Mouse (Mus musculus): ENCODE measurements around the gene Pex5l. TPM values are rescaled to one million over a fixed set of nuclear protein-coding genes. Genes with fewer than 3 reads are reported as not detected.

Pex5l gene
- polyA plus RNA-seq, 1 experiment = 0.70 TPM

DNA sequence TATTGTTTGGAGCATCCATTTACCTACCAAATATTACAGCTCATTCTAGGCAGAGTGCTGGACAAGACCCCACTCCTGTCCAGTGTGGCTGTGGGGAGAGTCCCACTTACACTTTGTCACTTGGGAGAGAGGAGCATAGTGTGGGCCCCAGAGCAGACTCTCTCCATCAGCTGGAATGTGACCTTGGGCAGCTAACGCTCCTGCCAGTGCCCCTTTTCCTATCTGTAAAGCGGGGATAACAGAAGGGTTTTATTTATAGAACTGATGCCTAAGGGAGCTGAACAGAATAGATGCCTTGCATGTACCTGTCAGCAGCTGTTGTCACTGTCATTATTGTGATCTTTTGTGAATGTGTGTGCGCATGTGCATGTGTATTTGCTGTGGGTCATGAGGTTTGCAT is 234.6 kb downstream of the Pex5l start:
- Histone ChIP-seq H3K4me3 (ENCODE audit: low read depth, low read length) (no peak overlapping the region), H3K4me1 (ENCODE audit: control insufficient read depth, insufficient read depth, insufficient read length, low read length) (no peaks in the 10 kb centered on the region), H3K27me3 (ENCODE audit: control insufficient read depth, insufficient read depth, low read length) (no peaks in the 10 kb centered on the region), H3K27ac (ENCODE audit: insufficient read depth, low read depth, low read length) (no peak overlapping the region), H3K36me3 (ENCODE audit: control insufficient read depth, insufficient read depth, low read length) (no peaks in the 10 kb centered on the region)
- TF ChIP-seq POLR2A (IDR thresholded peaks at IDR 0.05; ENCODE audit: low read depth, low read length) (no peak), CTCF (IDR thresholded peaks at IDR 0.05; ENCODE audit: extremely low read depth, insufficient read length, insufficient replicate concordance, low read depth, low read length) (no peak)
- 69% methylated on average over 3 of the region's 3 CpGs for WGBS

DNA sequence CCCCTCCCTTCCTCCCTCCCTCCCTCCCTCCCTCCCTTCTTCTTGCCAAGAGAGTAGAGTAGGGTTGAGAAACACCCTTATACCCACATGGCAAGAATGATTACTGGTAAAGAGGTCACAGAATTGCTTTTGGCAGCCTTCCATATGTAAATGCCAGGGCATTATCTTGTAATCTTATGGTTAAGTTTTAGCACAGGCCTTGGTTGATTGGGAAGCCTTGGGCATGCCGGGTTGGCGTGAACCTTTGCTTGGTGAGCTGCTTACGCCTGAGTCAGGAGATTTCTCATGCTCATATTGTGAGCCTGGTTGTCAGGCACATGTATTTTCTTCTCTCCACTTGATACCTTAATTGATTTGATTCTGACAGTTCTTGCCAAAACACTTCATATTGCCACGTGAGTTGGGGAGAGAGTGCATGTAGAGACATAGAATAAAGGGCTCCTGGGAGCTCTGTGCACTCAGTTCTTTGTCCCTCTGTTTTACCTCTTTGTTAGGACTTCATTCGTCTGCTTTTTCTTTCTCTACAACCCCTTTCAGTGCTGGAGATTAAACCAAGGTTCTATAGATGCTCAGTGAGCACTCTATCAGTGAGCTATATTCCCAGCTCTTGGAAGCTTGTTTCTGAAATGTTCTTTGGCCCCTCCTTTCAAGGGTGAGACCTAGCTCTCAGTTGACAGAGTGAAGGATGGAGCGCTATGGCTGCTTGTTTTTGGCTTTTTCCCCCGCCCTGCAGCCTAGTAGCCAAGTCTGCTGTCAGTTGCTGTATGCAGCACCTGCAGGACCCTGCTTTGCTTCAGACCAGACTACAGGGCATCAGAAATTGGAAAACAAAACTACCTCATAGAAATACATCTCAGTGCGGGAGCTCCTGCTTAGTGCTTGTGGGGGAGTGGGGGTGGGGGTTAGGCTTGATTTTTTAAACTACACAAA is 236.9 kb downstream of the Pex5l start:
- H3K27ac ChIP-seq (ENCODE audit: insufficient read depth, low read depth, low read length) = no peak overlapping the region
- H3K27me3 ChIP-seq (ENCODE audit: control insufficient read depth, insufficient read depth, low read length) = no peaks in the 10 kb centered on the region
- H3K4me3 ChIP-seq (ENCODE audit: low read depth, low read length) = no peak overlapping the region
- no peak for TF ChIP-seq POLR2A (IDR thresholded peaks at IDR 0.05; ENCODE audit: low read depth, low read length)
- H3K4me1 ChIP-seq (ENCODE audit: control insufficient read depth, insufficient read depth, insufficient read length, low read length) = no peaks in the 10 kb centered on the region
- 63% methylated on average over 8 of the region's 8 CpGs for WGBS
- no peaks in the 10 kb centered on the region for H3K36me3 ChIP-seq (ENCODE audit: control insufficient read depth, insufficient read depth, low read length)

DNA sequence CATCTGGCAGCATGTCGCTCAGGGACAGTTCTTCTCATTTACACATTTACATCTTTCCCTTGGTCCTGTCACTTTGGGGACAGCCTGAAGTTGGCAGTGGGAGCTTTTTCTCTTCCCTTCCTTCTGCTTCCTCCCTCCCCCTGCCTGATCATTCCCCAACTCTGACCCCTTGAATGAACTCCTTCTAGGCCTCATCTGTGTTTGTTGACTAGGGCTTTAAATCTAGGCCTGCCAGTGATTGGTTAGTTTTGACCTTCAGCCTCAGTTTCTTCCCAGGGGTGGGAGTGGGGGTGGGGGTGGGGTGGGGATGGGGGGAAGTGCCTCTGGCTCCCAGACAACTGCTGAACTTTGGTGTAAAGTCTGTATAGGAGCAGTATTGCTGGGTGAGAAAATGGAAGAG is 238.4 kb downstream of the Pex5l start:
- WGBS = 63% methylated on average over 1 of the region's 1 CpGs
- TF ChIP-seq CTCF (IDR thresholded peaks at IDR 0.05; ENCODE audit: extremely low read depth, insufficient read length, insufficient replicate concordance, low read depth, low read length) = no peak
- no peak for TF ChIP-seq POLR2A (IDR thresholded peaks at IDR 0.05; ENCODE audit: low read depth, low read length)
- H3K27me3 ChIP-seq (ENCODE audit: control insufficient read depth, insufficient read depth, low read length) = no peaks in the 10 kb centered on the region
- H3K36me3 ChIP-seq (ENCODE audit: control insufficient read depth, insufficient read depth, low read length) = no peaks in the 10 kb centered on the region
- H3K4me3 ChIP-seq (ENCODE audit: low read depth, low read length) = no peak overlapping the region
- H3K27ac ChIP-seq (ENCODE audit: insufficient read depth, low read depth, low read length) = no peak overlapping the region
- H3K4me1 ChIP-seq (ENCODE audit: control insufficient read depth, insufficient read depth, insufficient read length, low read length) = no peaks in the 10 kb centered on the region

DNA sequence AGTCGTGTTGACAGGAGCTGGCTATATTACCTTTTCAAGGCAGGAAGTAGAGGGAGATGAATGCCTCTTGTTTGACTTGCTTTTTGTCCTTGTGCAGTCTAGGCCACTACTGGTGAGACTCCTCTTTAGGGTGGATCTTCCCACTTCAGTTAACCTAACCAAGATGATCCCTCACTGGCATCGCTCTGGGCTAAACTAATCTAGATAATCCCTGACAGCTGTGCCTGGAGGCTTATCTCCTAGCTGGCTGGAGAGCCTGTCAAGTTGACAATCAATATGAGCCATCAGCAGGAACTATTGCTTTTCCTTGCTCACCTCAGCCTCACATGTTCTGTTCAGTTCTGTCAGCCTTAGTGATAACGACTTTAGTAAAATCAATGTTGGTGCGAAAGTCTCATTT is 239.6 kb downstream of the Pex5l start:
- WGBS = 49% methylated on average over 4 of the region's 4 CpGs

More for the DNA sequence above, 239.6 kb downstream of the Pex5l start:
- Histone ChIP-seq H3K27me3 (ENCODE audit: control insufficient read depth, insufficient read depth, low read length) (no peaks in the 10 kb centered on the region), H3K27ac (ENCODE audit: insufficient read depth, low read depth, low read length) (no peak overlapping the region), H3K4me3 (ENCODE audit: low read depth, low read length) (no peak overlapping the region), H3K36me3 (ENCODE audit: control insufficient read depth, insufficient read depth, low read length) (no peaks in the 10 kb centered on the region), H3K4me1 (ENCODE audit: control insufficient read depth, insufficient read depth, insufficient read length, low read length) (no peaks in the 10 kb centered on the region)
- no peak for TF ChIP-seq CTCF (IDR thresholded peaks at IDR 0.05; ENCODE audit: extremely low read depth, insufficient read length, insufficient replicate concordance, low read depth, low read length)
- TF ChIP-seq POLR2A (IDR thresholded peaks at IDR 0.05; ENCODE audit: low read depth, low read length) = no peak

All from small intestine, adult 2 months (tissue).